Mouse (Mus musculus) retina, postnatal 1 day (tissue): ENCODE measurements around the gene Clasp1.

Source experiments
- DNase-seq: peaks from one replicate; pipeline ENCODE4 v3.0.0-alpha.2; 2012

Gene Clasp1

GRCm38 (mm10) chr1:118388757-118389453 lies at the start of gene Clasp1:
TSS of gene Clasp1 (plus strand) at chr1:118389058.
- DNase-seq: peak; percentile 99

DNA sequence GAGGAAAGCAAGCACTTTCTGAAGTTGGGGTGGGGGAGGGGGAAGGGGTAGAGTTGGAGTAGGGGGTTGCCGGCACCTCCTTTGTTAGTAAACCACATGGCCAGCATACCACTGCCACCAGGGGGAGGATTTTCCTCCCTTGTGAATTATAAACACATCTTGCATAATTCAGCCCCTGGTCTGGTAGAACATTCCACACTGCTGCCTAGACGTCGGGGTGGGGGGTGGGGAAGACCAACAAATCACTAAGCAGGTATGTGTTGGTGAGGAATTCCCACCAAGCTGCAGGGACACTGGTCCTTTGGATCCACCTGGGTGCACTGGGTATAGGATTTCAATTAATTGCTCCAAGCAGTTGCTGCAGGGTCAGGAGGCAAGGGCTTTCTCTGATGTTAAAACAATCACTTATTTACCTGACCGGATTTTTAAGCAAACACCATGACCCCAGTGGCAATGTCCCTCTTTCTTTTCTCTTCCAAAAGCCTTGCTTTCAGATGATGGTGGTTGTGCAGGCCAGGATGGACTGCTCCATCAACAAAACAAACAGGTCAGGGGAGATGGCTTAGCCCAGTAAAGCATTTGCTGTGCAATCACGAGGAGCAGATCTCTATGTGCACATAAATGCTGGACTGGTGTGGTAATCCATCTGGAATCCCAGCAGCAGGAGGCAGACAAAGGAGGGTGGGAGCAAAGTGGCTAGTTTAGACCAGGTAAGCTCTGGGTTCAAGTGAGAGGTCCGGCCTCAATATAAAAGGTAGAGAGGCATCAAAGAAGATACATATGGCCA lies 45.0 kb upstream of the Clasp1 start:
- DNase-seq: no peak

DNA sequence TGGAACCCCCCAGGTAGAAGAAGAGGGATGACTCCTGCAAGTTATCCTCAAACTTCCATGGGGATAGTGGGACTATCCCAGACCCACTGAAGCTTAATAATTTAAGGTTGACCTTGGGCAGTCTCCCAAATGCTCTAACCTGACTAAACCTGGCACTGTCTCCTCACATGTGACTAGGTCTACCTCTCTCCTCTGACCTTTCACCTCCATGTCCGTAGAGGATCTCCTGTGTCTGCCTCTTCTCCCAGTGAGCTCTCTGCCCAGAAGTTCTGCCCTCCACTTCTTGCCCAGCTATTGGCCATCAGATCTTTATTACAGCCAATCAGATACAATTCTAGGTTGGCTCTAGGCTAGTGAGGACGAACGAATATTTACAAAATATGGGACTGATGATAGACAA lies 38.9 kb upstream of the Clasp1 start:
- no peak for DNase-seq

GRCm38 (mm10) chr1:118359071-118359761 lies 29.6 kb upstream of the Clasp1 start:
- DNase-seq: no peak

DNA sequence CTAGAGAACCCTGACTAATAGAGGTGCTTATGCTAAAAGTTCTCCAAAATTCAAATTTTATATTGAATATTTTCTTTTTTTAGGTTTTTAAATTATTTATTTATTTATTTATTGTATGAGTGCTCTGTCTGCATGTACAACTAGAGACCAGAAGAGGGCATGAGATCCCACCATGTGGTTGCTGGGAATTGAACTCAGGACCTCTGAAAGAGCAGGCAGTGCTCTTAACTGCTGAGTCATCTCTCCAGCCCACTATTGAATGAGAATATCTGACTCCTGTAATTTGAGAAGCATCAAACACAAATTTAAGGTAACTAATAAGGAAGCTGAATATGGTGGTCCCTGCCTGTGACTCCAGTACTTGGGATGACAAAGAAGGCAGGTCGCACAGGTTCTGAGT lies 20.9 kb upstream of the Clasp1 start:
- peak; percentile 17 for DNase-seq

GRCm38 (mm10) chr1:118368721-118369461 lies 20.0 kb upstream of the Clasp1 start:
- DNase-seq: no peak

- no peak for DNase-seq
These were observed 11.1 kb upstream of the Clasp1 start for GRCm38 (mm10) chr1:118377784-118378183.

DNA sequence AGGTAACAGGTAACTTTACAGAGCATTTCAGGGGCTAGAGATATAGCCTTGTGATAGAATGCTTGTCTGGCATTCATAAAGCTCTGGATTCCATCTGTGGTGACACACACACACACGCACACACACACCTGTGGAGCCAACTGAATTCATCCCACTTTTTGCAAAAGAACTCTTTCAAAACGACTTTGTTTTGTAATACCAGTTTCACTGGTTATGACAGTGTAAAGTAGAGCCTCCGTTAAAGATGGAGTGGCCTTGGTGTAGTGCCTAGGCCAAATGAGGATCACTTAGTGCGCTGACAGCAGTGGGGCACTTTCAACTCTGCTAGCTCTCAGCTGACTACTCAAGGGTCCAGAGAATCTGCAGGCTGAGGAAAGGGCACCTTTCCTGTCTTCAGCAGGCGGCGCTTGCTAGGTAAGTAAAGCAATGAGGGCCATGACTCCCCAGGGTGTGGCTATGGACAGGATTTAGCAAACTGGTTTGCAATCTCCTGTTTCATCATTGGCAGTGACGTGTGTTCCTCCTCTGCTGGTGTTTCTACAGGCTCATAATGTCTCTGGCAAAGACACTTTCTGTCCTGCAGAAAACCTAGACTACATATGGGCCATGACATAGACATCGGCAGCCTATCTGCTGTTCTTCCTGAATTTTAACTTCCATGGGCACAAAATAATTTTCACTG lies 8.6 kb upstream of the Clasp1 start:
- no peak for DNase-seq

GRCm38 (mm10) chr1:118388127-118388756 lies 616 bp upstream of the Clasp1 start:
- DNase-seq: peak; percentile 88

GRCm38 (mm10) chr1:118389454-118390265 lies 802 bp downstream of the Clasp1 start:
- DNase-seq: peak; percentile 62

GRCm38 (mm10) chr1:118390266-118390660 lies 1.4 kb downstream of the Clasp1 start:
- no peak for DNase-seq

- no peak for DNase-seq
These were observed 2.1 kb downstream of the Clasp1 start for GRCm38 (mm10) chr1:118390871-118391387.

DNA sequence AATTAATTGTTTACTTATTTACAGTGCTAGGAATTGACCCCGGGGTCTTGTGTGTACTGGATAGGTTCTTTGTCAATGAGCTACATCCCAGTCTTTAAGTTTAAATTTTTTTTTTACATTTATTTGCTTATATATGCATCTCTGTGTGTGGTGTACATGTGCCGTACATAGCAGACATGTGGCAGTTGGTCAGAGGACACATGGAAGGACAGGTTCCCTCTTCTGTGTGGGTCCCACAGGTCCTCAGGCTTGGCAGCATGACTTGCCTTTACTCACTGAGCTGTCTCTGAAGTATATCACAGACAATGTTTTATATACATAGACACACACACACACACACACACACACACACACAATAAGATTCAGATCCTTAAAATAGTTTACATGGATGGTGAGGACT lies 3.4 kb downstream of the Clasp1 start:
- no peak for DNase-seq

DNA sequence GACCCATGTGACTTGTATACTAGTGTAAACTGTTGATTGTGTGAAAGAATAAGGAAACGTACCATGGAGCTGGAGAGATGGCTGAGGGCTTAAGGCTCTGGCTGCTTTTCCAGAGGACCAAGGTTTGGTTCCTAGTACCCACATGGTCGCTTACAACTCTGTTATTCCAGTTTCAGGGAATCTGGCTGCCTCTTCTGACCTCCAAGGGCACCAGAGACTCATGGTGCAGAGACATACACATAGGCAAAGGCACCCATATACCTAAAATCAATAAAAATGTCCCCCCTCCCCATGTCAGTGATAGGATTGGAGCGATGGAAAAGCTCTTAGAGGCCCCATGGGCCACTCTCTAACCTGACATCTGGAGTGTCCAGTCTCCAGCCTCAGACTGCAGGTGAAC lies 5.1 kb downstream of the Clasp1 start:
- DNase-seq: no peak

GRCm38 (mm10) chr1:118397866-118398265 lies 9.0 kb downstream of the Clasp1 start:
- no peak for DNase-seq

- no peak for DNase-seq
These were observed 9.7 kb downstream of the Clasp1 start for GRCm38 (mm10) chr1:118398567-118398966.

- DNase-seq: no peak
These were observed 10.9 kb downstream of the Clasp1 start for GRCm38 (mm10) chr1:118399625-118400310.

GRCm38 (mm10) chr1:118401991-118402390 lies 13.1 kb downstream of the Clasp1 start:
- no peak for DNase-seq

DNA sequence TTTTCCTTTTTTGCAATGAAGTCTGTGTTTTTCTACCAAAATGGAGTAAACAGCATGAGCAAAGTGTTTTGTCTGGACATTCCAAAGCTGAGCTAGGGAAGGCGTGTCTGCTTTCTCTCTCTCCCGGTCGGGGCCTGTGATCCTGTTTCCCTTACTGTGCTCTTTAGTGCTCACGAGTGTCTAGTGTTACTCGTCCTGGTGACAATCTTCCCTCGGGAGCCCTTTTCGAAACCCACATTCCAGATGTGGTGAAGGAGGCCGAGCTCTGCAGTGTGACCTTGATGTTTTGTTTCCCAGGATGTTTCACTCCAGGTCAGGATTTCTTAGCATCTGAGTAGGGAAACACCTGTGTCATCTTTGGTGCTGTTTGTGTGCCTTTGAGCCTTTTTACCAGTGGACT lies 13.7 kb downstream of the Clasp1 start:
- no peak for DNase-seq

- no peak for DNase-seq
These were observed 14.1 kb downstream of the Clasp1 start for GRCm38 (mm10) chr1:118402966-118403365.
